Mouse (Mus musculus): ENCODE results near the gene Neto2.
"Not testable (repeated sequence)": the region's sequence is repeated elsewhere in the genome, so short reads cannot be mapped to it uniquely, and the experiment has no call there.

Neto2 gene

GRCm38 (mm10) chr8:85700751-85701351, at the start of gene Neto2:
Neto2 (minus strand) TSS chr8:85700924.
- CTCF ChIA-PET, result interaction anchor here (1.1 kb wide), 1 partner anchor 1041 kb away, joined by 4 read pairs; no protein-coding TSS in a partner anchor

GRCm38 (mm10) chr8:85745053-85745452, 44.3 kb upstream of the Neto2 start:
- CTCF ChIA-PET, result no interaction called here

DNA sequence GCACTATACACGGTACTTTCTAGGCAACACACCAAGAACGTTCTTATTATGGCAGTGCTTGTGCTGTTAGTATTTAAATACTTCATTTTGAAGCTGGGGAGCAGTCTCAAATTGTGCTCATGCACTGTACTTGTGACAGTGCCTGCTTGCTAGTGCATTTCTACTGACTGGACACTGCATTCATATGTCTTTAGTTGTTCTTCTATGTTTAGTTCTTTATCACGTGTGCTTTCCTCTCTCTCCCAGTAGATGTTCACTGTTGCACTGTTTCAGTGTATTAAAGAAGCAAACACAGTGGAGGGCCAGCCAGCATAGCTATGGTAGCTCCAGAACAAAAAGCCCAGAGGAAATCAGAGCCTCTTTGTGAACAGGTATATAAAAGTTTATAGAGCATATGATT, 29.8 kb upstream of the Neto2 start:
- CTCF ChIA-PET, result no interaction called here

- CTCF ChIA-PET, result no interaction called here
Measured at GRCm38 (mm10) chr8:85717271-85717670, 16.5 kb upstream of the Neto2 start.

DNA sequence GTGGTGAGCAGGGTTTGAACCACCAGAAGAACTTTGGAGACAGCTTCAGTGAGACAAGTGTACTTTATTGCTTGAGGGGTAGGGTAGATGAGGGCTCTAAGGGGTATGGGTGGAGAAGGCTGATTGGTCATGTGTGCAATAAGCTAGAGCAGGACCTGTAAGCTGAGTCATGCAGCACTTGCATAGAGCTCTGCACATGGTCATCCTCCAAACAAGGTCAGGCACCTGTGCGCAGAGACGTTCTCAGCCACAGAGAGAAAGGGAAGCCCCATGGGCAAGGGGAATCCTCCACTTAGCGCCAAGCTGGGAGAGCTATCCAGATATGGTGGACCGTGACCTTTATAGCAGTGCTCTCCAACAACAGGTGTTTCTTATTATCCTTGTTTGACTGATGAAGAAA, 16.0 kb upstream of the Neto2 start:
- CTCF ChIA-PET, result no interaction called here

DNA sequence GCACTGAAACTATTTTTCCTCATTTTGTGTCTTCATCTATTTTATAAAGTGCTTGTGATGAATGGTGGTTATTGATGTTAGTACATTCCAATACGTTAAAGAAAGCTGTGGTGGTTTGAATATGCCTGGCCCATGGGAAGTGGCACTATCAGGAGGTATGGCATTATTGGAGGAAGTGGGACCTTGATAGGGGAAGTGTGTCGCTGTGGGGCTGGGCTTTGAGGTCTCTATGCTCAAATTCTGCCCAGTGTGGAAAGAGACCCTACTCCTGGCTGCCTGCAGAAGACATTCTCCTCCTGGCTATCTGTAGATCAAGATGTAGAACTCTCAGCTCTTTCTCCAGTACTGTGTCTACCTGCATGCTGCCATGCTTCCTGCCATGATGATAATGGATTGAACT, 6.3 kb upstream of the Neto2 start:
- CTCF ChIA-PET, result no interaction called here

- CTCF ChIA-PET, result interaction anchor here (1.1 kb wide), 1 partner anchor 1040 kb away, joined by 4 read pairs; no protein-coding TSS in a partner anchor
Measured at GRCm38 (mm10) chr8:85700101-85700750, 498 bp downstream of the Neto2 start.

GRCm38 (mm10) chr8:85699051-85699450, 1.7 kb downstream of the Neto2 start:
- CTCF ChIA-PET, result interaction anchor here (0.7 kb wide), 1 partner anchor 9 kb away, joined by 3 read pairs; no protein-coding TSS in a partner anchor

GRCm38 (mm10) chr8:85665146-85665545, 35.6 kb downstream of the Neto2 start:
- CTCF ChIA-PET, result no interaction called here

- CTCF ChIA-PET, result interaction anchor here (0.6 kb wide), 2 partner anchors 205 to 364 kb away, joined by 3 read pairs; no protein-coding TSS in a partner anchor
Measured at GRCm38 (mm10) chr8:85661995-85662394, 38.7 kb downstream of the Neto2 start.

DNA sequence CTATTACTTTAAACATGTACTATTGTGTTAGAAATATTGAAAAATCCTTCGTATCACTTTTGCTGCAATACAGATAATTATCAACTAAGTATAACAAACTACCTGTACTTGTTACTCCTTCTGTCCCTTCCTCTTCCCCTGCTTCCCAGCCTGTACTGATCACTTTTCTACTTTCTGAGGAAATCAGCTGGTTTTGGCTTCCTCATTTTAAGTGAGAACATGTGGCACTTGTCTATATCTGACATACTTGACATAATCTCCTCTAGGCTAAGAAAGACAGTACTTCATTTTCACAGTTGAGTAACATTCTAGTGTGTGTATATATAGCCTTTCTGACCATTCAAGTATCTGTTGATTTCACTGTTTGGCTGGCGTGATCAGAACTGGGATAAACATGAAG, 49.5 kb downstream of the Neto2 start:
- CTCF ChIA-PET, result no interaction called here

GRCm38 (mm10) chr8:85648553-85648952, 52.2 kb downstream of the Neto2 start:
- CTCF ChIA-PET, result no interaction called here

DNA sequence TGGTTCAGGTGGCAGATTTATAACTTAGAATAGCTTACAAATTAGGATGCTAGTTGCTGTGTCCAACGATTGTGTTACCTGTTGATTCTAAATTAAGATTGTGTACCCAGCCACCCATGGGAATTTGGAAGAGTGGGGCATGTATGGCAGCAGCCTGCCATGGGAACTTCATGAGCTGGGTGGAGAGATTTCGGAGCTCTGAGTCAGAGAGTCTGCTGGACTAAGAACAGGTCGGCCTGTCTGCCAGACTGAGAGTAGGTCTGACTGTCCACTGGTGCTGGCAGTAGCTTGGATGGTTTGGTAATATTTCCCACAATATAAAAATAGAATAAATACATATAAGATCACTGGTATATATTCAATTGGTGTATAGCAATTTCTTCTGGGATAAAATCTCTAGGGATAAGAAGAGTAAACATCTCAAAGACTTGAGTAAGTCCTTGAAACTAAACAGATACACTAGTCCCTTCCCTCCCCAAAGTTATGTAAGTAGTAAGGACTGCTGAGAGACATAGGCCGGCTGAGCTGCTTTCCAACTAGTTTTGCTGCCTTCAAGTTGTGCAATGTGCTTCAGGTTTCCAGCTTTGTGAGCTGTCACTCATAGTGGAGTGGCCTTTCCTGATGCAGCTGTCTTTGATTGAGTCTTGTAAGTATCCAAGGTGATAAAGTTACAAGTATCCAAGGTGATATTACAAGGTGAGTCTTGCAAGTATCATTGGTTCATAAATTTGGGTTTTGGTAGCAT, 55.6 kb downstream of the Neto2 start:
- CTCF ChIA-PET, result no interaction called here

GRCm38 (mm10) chr8:85624450-85624849, 76.3 kb downstream of the Neto2 start:
- CTCF ChIA-PET, result no interaction called here

GRCm38 (mm10) chr8:85623246-85623645, 77.5 kb downstream of the Neto2 start:
- CTCF ChIA-PET, result no interaction called here

DNA sequence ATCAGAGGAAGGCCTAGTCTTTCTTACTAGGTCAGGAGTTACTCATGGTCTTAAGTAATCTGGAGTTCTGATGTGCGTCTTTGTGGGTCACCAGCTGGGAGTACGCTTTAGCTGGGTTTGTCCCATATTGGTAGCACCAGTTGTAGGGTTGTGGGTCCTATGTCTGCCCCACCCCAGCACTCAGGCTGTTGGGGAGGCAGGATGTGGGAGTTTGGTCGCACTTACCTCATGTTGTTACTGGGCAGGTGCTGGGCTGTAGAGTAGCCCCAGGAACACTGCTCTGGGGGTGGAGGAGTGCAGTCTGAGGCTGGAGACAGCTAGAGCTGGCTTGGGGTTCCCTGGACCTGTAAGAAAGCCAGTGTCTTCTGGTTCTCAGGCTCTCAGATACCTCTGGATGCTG, 81.9 kb downstream of the Neto2 start:
- CTCF ChIA-PET, result no interaction called here

DNA sequence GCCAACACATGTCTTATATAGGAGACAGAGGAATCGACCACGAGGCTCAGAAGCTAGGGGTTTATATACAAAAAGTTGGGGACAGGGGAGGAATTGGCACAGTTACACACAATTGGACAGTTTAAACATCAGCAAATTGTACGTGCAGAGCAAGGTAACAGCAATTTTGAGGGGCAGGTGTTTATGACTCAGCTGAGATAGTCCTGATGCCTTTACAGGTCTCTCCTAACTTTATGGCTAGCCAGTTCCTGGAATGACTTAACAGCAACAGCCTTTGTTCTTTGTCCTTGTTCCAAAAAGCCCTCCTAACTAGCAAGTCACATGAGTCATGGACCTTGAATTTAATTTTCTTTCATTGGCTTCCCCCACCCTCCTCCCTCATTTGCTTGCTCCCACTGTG, 83.6 kb downstream of the Neto2 start:
- CTCF ChIA-PET, result not testable (repeated sequence)

- CTCF ChIA-PET, result no interaction called here
Measured at GRCm38 (mm10) chr8:85608836-85609235, 91.9 kb downstream of the Neto2 start.

GRCm38 (mm10) chr8:85607804-85608203, 92.9 kb downstream of the Neto2 start:
- CTCF ChIA-PET, result no interaction called here

DNA sequence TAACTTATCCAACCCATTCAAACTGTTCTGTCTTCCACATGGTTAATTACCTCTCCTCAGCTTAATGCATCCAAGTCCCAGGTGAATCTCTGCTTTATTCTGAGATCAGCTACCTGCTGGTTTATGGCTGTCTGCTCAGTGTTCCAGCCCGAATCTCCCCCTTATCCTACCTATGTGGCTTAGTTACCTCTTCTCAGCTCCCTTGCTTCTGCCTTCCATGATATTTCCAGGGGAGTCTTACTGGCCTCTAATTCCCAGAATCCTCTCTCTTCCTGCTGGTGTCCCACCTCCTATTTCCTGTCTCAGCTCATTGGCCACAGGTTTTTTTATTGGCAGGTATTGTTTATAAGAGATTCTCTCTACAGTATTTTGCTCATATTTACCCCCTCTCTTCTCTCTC, 93.8 kb downstream of the Neto2 start:
- CTCF ChIA-PET, result no interaction called here

- CTCF ChIA-PET, result no interaction called here
Measured at GRCm38 (mm10) chr8:85606561-85606960, 94.2 kb downstream of the Neto2 start.

DNA sequence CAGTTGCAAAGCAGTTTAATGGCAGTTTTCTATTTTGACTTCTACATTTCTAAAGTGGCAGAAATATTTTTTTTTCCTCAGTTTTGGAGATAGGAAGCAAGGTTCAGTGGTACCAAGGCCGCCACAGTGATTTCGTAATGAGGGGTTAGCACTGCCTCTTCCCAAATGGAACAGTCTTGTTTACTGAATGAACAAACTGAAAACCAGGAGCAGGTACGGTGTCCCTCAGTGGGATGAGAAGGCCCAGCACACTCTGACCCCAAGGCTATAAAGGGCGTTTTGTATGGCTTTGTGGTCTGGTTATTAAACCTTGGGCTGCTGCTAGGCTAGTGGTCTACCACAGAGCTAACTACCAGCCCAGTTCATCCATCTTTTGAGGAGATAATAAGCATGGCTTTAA, 96.5 kb downstream of the Neto2 start:
- CTCF ChIA-PET, result no interaction called here

Data from spleen, embryonic (tissue).